Mouse (Mus musculus) neural tube, embryonic 10.5 days (tissue): Measurements from ENCODE around the gene Crtac1.

Experiments used
- DNase-seq: peaks from one replicate; pipeline ENCODE4 v3.0.0-alpha.2; 2017; ENCODE audit warnings: low spot score; ENCODE audit errors: extremely low spot score

Crtac1 gene

DNA sequence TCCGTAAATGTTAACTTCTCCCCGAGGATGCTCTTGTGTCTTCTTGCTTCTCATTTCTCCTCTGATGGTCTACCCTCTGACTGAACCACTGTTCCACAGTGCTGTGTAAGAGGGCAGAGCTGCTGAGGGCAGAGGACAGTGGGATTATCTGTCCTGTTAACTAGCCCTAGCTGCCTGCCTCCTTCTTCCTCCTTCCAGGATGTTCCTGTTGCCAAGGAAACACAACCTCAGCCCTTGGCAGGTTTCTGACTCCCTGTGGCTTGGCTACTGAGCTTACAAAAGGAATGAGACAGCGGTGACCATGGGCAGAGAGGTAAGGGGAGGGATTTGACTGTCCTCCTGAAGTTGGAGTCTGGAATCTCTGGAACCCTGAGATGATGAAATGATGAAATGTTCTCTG lies 152.0 kb downstream of the Crtac1 start:
- DNase-seq: no peak

DNA sequence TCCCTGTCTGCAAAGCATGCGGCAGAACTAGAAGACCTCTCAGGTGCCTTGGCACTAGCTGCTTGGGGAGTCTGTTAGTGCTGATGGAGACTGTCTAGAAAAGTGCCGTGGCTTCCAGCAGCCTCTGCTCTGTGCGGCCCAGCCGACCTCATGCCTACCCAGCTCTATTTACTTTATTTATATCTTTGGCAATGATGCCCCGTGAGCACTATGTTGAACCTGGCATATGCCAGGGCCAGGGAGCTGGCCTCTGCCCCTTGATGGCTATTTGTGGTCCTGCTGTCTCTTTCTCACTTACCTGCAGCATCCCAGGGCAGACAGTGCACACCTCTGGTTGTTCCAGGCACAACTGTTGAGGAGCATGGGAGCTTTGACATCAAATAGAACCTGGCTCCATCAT lies 153.1 kb downstream of the Crtac1 start:
- no peak for DNase-seq

DNA sequence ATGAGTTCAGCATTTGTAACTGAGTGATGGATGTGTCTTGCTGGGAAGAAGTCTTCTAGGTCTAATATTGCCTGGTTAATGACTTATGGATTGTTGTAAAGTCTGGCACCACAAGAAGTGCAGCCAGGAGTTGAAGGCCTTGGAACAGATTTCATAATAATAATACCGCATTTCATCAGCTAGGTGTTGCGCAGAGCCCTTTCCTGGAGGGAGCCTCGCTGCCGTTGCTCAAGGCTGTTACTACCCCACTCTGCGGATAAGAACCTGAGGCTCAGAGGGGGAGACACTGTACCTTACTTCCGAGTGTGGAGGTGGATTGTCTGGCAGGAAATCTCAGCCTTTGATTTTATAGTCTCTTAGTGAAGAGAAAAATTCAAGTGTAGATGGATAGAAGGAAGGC lies 154.3 kb downstream of the Crtac1 start:
- no peak for DNase-seq

DNA sequence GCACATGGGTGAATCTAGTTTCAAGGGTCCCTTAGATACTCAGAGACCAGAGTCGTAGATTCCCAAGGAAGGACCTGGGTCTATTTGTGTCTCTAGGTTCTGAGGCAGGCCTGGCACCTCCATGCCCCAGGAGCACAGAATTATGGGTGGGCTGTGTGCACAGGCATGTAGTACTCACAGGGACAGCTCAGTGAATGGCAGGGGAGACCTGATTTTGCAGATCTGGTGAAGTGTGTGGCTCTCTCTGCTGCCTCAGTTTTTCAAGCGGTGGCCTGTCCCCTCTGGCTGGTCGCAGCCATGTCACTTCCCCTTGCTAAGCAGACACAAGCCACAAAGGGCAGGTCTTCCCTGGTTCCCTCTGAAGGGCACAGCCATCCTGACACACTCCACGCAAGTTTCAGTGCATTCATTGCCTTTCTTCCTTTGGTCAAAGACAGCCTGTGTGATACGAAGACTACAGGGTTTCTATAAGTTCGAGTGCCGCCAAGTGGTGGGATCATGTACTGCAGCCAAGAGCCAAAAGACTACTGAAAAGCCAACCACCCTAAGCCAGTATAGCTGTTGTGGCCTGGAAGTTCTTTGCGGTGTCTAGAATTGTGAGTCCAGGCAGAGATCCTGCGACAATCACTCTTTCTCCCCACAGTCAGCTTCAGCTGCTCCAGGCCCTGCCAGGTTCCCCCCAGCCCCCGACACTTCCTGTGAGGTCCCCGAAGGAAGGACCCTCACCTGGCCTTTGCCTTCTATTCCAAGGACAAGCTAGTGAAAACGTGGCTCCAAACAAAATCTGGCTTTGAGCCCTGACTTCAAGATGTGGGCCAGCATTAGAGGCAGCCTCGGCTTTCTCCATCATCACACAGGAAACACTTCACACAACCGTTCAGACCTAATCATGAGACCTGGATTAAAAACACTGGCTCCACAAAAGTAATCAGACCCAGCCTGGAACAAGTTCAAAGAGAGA lies 159.3 kb downstream of the Crtac1 start:
- peak; percentile 84 for DNase-seq

DNA sequence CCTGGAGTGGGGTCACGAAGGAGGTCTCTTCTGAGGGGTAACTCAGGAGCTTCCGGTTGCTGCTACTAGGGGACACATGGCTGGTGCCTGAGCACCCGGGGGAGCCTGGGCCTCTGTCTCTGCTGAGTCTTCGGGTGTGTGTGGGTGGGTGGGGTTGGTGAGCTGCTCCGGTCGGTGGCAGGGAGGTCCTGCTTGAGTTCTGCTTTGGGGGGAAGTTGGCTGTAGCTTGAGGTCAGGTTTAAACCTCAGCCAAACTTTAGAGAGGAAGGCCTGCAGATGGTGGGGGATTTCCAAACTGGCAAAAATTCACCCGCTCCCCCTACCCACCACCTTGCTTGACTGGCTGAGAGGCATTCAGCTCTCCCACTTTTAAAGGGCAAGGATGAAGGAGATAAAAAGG lies 160.4 kb downstream of the Crtac1 start:
- DNase-seq: no peak

DNA sequence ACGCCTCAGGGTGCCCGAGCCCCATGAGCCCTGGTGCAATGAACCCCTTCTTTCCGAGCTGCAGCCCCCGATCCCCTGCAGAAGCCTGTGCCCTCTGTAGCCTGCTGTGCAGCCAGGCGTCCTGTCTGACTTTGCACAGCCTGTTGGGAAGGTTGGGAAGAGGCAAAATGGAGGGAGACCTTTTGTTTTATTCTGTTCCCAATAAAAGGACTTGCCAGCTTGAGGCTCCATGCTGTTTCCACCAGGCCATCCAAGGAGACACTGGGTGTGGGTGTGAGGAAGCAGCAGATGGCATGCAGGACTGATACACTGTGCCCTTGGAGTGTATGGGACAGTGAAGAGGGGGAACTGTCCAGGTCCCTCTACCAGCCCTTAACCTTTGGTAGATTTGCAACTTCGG lies 161.5 kb downstream of the Crtac1 start:
- no peak for DNase-seq

DNA sequence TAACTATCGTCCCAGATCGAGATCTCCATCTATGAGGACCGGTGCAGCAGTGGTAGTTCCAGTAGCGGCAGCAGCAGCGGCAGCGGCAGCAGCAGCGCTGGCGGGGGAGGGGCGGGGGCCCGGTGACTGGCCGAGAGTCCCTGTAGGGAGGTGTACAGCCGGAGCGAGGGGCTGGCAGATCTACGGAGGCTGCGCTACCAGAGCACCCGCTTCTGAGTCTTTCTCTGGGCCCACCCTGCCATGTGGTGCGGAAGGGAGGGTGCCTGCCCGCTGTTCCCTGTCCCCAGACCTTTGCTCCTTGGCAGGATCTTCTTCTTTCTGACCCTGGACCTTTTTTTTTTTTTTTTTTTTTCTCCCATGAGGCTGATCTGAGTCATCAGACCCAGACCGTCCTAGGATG lies 163.2 kb downstream of the Crtac1 start:
- peak; percentile 51 for DNase-seq

DNA sequence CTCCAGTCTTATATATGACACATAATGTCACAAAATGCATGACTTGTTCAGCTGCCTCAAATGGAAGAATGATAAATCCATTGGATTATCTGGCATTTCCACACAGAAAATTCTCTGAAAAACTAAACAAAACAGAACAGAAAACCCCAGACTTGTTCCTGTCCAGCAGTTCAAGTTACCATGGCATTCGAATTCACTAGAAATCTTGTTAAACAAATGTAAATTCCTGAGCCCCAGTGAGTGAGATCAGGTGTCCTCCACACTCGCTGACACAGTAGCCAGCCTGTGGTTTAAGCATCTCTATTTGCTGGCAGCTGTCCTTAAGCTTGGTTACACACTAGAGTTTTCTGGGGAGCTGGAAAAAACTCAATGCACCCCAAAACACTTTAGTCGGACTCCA lies 168.1 kb downstream of the Crtac1 start:
- no peak for DNase-seq

DNA sequence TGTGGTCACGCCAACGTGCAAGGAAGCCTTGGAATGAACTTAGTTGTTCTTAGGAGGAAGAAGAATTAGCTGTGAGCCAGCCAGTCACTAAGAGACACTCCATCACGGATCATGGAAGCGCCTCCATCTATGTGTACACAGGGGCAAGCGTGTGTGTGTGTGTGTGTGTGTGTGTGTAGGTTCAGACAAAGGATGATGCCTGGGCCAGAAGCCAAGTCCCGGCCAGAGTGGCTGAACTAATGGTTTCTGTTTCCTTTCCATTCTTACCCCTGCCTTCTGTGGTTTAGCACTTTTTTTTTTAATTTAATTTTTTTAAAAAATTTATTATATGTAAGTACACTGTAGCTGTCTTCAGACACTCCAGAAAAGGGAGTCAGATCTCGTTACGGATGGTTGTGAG lies 171.1 kb downstream of the Crtac1 start:
- no peak for DNase-seq

DNA sequence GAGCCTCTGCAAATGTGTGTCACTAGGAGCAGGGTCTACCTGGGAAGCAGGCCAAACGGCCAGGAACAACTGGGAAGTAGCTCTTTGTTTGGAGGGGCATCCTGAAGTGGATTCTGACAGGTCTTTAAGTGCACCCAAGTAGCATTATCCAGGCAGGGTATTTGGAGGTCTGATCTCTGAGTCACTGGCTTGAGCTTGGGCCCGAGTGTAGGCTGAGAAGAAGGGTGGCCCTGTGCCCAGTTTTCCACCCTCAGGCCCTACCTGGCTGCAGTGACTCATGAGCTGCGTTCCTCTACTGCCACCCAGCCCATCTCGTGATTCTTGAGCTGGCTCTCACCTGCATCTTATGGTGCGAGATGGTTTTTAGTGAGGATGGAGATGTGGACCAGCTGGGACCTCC lies 173.0 kb downstream of the Crtac1 start:
- DNase-seq: no peak

DNA sequence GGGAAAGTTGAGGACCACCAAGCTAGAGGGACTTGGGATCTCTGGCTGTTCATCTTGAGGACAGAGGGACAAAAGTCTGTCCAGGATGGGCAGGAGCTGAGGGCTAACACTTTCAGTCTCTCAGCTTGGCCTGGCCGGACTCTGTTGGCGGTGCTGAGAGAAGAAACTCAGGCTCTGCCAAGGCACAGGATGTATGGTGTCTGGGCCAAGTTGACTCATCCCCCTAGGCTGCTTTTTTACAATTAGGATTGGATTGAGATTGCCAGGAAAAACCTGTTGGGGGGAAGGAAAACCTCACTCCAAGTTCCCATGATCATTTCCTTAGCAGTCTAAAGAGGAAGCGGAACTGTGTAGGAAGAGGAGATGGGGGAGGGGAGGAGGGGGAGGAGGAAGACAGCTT lies 173.6 kb downstream of the Crtac1 start:
- DNase-seq: no peak

DNA sequence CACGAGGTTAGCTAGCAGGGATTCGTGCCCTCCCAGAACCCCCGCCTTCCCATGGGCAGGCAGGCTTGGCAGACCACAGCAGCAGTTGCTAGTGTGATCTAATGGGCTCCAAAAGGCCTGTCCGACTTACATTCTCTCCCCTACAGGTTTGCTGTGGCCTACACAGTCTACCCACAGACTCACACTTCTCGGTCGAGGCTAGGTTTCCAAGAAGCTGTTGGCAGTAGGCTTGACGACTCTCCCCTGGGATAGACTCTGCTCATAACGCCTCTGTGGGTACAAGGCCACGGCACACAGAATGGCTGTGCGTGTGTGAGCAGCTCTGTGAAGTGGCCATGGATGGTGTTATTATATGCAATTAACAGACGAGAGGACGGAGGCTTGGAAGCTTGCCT lies 174.3 kb downstream of the Crtac1 start:
- DNase-seq: no peak

DNA sequence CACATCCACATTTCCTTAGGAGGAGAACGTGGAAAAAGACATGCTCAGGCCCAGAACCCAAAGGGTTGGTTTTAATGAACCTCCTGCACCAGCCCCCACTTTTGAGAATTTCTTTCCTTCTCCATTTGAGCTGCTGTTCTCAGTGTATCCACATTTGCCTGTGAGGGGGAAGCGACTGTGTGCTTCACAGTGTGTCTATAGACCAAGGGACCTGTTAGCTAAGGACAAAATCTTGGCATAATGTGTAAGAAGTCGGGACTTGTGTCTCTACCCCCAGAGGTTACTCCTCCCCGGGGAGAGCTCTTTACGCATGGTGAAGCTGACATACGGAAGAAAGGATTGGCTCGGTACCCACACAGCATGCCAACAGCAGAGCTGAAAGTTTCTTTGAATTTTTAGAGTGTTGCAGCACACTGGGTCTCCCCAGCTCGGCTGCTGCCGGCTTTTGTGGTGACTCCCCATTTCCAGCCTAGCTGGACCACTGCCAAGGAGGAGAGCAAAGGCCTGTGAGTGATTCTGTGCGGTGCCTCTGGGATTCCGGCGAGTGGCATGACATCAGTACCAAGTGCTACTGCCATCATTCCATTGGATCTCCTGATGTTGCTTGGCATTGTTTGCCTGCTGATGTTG lies 174.9 kb downstream of the Crtac1 start:
- no peak for DNase-seq

DNA sequence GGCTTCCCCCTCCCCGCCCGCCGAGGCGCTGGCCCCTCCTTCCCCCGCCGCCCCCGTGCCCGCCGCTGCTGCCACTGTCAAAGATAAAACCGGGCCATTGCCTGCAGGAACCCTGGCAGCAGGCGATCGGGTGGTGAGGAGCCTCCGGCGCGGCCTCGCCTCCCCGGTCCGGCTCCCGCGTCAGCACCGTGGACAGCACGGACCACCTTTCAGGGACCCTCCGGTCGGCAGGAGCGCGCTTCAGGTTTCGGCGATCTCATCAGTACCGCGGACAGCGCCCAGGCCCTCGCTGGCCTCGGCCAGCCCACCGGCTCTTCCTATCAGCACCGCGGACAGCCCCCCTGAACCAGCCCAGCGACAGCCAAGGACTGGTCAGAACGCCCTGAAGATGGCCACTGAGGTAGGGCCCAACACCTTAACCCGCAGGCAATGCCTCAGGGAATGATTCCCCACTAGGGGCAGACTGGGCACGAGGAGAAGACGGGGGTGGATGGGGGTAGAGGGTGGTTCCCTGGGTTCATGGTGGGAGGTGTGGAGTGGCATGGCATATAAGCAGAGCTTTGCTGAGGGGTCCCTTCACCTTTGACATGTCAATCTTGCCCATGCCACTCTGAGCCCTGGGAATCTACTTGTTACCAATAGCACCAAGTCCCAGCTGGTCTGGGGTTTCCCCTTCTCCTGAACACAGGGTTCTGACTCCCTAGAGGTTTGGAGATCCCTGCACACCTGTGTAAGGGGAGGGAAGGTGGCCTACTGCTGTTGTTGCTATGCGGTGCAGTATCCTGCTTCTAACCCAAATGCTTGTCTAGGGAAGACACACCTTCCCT lies 175.6 kb downstream of the Crtac1 start:
- DNase-seq: peak; percentile 94

DNA sequence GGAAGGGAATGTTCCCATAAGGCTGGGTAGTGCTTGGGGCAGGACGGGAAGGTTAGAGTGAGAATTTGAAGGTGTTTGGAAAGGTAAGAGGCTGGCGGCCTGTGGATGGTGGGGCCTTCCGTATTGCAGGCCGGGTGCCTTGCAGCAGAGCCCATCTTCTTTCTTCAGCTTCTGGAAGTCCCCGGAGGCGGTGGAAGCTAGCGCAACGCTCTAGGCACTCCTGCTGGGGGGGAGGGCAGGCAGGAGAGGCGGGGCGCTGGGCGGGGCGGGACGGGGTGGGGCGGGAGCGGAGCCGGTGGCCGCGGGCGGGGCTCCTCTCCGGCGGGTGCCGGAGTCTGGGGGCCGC lies 176.2 kb downstream of the Crtac1 start:
- no peak for DNase-seq

DNA sequence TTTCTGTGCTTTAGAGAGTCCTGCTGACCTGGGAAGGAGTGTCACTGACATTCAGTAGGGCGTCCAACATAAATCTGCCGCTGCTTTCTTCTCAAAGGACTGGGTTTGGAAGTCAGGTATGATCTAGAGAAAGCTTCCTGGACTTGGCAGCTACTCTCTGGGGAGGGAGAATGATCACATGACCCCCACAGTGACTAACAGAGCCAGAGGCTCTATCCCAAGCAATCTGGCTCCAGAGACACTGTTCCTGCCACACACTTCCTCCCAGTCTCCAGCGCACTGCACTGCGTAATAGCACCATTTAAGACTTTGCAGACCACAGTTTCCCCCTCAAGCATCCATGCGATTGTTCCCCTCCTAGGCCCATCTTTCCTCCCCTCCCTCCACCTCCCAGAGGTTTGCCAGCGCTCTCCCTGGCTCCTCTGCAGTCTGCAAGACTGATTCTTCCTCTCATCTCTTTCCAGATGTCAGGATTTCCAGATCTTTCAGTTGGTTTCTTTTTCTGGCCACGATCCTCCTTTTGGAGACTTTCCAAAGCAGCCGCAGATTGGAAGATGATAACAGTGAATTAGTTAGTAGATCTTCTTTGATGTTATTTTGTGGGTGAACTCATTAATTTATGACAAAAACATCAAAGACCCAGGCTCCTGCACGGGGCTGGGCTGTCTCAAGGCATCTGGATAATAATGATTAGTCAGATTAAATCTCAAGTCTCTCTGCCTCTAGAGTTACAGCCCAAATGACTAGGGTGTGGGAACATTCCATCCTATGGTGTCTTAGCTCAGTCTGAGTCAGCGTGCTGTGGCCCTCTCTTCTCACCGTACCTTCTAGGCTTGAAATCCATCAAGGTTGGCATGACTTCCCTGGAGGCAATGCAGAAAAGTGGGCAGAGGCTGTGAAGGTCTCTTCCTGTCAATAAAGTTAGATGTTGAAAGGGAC lies 181.3 kb downstream of the Crtac1 start:
- no peak for DNase-seq

DNA sequence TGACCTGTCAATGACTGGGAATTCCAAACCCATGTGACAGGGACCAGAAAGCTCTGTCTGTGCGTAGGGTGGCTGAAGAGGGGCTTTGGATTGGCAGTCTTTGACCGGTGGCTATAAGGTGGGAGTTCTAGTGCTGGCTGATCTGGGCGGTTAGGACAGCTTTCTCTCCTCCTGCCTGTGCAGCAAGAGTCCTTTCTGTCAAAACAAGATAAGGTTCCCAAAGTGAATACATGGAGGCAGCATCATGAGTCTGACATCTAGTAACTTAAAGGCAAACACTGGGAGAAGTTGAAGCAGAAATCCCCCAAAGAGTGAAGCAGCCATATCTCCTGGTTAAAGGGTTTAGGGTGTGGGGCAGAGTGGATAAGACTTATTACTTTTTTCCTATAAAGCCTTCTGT lies 184.1 kb downstream of the Crtac1 start, which contains the start of gene Golga7b:
Golga7b (plus strand) TSS at position 56 of the 400 bp plus-strand sequence.
- DNase-seq: no peak

DNA sequence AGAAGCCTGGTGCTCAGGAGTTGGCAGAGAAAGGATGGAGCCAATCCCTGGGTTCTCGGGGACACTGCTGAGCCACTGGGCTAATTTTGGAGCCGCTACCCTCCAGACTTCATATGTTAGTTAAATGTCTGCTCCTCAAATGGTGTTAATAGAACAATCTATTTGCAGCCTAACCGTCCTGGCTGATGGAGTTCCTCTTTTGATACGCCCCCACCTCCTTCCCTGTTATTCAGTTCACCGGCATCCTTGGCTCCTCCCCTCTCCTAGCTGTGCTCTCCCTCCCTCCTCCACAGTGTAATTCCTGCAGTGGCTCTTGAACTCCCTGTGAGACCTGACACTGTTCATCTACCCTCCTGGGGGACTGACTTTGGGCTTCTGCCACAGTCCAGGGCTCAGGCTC lies 185.0 kb downstream of the Crtac1 start:
- no peak for DNase-seq

DNA sequence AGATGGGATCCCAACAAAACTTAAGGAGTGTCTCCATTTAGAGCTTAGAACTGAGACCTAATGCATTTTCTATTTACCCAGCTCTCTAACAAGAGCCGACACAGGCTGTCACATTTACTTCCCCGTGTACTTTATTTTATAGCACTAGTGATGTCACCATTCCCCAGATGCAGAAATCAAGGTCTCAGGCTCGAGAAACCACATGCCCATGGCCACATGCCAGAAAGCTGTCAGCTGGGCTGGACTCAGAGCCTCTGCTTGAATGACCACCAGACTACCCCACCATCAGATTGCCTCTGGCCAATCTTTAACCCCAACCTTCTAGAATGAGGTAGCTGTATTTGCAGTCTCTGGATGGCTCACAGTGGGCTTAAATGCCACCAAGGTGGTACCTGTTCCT lies 188.2 kb downstream of the Crtac1 start:
- no peak for DNase-seq

DNA sequence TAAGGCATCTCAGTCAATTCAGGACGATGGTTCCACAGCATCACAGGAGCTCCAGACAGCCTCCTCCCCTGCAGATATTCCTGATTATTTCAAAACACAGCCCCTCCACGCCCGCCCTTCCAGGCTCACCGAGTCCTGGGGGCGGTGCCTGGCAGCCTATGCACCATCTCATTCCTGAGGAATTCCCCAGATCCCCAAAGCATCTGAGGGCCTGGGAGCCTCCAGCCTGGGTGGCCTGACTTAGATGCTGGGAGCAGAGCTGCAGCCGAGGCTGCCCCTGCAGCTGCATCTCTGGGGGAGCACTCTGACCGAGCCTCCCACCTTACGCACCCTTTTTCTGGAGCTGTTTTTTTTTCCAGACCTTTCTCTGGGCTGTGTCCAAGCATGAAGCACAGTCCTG lies 190.7 kb downstream of the Crtac1 start:
- no peak for DNase-seq

DNA sequence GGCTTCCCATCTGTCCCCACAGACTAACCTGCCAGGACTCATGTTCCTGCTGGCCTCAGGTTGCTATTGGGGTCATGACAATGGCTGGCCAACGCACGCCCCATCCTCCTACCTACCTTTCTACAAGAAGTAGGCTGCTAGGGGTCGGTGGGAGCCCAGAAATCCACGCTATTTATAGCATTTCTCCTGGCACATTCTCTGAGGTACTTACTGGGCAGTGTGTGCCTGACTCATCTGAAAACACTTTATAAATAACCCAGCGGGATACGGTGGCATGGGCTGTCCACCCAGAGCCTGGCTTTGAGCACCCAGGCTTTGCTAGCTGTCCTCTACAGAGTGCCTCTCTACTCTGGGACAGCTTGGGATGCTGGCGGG lies 193.3 kb downstream of the Crtac1 start:
- no peak for DNase-seq
